Mouse (Mus musculus) kidney, adult 9 months (tissue): Measurements from ENCODE around the gene Bnc1.

ENCODE experiments used
- DNase-seq: peaks from one replicate; pipeline ENCODE4 v3.0.0; 2022

Gene Bnc1

DNA sequence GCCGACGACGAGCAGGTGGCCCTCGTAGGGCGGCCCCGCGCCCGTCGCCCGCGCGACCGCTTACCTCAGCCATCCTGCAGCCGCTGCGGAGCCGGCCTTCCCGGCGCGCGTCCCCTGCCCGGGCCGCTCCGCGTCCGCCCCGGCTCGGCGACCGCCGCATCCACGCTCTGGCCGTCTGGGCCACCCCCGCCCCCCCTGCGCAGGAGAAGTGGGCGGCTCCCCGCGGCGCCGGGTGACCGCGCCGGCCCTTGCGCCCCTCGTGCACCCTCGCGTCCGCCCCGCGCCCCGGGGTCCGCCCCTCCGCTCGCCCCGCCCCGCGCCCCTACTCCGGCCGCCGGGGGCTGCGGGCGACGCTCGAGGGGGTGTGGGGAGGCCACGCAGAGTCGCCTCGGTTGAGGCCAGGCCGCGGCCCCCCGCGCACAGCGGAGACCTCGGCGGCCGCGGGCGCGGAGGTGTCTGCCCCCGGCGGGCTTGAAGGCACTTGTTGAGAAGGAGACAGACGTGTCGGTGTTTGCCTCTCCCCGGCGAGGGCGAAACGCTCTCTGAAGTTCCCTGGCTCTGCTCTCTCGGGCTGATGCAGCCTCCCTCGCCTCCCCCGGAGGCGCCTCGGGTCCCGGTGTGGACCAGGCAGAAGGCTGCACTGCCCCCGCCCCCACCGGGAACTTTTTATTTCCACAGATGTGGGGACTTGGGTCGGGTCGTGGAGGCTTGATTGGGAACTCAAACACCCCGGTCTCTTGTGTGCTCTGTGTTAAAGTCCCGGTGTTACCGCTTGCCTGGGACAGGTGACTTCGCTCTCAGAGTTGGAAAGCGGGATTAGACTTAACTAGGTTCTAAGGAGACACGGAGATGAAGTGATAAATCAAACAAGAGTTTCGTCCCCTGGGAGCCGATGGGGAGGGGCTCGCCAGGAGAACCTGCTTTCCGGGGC, at the start of gene Bnc1:
TSS of gene Bnc1 (minus strand) at position 162 of the 931 bp plus-strand sequence.
- DNase-seq: no peak

DNA sequence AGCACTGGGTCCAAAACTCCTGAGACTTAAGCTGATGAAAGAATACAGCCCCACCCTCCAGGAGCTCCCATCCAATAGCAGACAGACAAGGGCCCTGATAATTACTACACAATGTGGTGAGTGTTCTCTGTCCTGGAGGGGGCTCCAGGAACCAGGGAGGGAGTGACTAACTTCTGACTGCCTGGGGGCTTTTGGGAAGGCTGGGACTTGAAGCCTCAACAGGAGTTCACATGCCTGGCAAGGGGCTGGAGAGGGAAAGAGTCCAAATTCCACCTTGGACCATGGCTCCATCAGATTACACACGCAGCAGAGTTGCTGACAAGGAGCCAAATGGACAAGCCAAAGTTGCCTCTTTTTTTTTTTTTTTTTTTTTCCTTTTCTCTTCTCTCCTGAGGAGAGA, 41.3 kb upstream of the Bnc1 start:
- no peak for DNase-seq

DNA sequence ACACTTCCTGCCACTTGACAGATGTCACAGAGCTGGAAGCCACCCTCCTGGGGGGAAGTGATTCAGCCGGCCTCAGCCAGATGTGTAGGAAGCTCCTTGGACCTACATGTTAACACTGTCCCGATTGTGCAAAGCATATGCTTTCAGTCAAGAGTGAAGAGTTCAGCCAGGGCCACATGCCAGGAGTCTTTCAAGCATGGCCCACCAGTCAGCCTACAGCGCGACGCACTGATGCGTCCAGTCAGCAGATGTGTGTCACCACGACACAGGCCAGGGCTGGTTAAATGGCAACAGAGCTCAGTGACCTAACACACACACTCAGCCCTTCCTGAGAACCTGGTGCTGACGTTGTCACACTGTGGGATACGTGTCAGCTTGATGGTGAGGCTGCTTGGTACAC, 37.6 kb upstream of the Bnc1 start:
- peak; percentile 17 for DNase-seq

DNA sequence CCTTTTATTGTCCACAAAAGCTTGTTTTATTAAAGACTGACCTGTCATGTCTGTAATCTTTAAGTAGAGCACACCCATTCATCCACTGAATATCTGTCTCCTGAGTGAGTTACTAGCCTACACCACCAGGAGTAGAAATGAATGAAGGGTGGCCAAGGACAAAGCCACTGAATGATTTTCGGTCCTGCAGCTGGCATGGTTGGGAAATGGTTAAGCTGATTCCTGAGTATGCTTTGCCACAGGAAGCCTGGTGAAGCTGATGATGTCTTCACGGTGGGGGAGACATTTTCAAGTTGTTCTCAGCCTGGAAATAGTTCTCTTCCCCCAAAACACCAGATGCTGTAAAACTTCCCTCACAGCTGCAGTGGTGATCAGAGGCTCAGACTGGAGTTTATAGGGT, 33.7 kb upstream of the Bnc1 start:
- no peak for DNase-seq

DNA sequence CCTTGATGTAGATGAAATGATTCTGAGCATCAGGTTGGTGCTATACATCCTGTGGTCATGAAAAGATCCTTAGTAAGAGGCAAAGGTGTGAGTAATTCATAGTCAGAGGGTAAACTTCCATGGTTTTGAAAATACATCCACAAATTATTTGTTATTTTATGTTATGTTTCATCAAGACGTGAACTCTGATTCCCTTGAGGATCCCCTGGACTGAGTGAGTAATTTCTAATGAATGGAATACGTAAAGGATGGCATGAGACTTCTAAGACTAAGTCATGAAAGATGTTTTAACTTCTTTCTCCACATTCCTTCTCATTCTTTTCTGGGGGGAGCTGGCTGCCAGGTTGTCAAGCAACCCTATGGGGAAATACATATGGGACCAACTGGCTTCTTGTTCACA, 31.6 kb upstream of the Bnc1 start:
- no peak for DNase-seq

DNA sequence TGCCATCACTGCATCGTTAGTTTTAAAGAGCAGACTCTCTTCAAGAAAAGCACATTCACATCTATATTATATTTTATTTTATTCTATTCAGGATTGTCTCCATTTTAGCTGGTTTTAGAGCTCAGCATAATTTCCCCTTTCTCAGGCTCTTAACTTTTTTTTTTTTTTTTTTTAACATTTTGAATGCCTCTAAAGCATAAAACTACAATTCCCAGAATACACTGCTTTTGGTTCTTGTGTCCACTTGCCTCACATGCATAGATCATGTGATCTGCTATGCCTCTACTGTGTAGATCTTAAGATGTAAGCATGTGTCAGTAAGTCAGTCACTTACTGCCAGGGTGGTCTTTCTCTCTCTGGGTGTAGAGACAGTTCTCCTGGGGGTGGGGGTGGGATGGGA, 30.3 kb upstream of the Bnc1 start:
- no peak for DNase-seq

DNA sequence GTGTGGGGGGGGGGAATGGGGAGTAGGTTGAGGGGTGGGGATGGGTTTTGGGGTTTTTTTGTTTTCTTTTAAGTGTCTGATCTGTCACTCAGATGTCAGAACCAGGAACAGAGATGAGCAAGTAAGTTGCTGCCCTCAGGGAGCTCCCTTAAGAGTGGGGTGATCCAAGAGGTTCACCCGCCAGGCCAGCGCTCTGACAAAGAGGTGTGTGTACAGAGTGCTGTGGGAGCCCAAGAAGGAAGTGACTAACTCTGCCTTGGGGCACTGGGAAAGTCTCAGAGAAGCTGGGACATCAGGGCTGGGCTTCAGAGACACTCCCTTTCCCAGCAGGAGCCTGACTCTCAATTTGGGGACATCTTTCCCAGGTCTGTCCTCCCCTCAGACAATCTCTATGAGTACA, 25.9 kb upstream of the Bnc1 start:
- no peak for DNase-seq

DNA sequence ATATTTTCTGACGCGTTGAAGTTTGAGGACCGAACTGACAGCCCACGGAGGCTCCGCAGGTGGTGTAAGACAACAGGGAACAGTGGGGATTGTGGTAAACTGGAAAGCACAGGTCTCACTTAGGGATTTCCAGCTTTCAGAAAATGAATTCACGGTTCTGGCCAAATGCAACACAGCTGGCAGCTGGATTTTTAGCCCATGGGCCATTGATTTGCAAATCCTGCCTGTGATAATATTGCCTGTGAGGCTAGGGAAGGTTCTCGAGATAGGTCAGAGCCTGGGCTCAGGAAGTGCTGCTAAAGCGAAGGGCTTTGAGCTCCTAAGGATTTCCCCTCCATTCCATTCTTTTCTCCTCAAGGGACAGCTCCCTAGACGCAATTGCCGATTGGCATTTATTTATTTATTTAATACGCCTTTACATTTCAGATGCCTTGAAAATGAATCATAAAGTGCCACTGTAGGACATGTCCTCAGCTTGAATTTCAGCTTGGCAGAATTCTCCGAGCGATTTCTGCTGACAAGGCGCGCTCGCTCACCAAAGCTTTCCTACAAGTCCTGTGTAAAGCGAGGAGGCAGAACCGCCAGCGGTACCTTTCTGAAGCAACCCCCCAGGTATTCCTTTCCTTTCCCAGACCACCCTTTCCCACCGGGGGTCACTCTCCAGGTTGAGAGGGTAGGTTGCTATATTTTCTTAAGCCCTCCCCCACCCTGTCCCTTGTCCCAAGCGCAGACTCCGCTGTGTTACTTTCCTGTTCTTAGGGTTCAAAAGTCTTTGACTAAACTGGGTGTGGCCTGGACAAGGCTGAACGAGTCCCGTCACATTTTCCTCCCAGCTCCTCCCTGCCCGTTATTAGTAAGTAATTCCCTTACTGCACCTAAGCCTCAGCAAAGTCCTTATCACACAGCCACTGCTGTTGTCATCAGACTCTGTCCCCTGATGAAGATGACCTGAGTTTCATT, 24.9 kb upstream of the Bnc1 start:
- DNase-seq: peak; percentile 51

DNA sequence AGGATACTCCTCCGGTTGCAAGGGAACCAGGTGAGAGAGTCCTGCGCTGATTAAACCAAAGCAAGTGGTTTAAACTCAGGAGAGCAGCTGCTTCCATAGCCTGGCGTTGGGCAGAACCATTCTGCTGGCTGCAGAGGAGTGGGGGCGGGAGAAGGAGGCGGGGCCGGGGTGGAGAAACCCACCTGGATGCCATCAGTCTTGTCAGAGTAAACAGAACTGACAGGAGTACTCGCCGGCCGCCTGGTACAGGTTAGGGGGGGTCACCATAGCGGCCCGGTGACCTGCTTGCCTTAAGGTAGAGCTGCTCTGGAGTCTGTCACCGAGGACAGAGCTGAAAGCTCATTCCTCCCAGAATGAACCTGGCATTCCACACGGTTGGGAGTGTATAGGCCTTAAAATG, 20.4 kb upstream of the Bnc1 start:
- DNase-seq: no peak

DNA sequence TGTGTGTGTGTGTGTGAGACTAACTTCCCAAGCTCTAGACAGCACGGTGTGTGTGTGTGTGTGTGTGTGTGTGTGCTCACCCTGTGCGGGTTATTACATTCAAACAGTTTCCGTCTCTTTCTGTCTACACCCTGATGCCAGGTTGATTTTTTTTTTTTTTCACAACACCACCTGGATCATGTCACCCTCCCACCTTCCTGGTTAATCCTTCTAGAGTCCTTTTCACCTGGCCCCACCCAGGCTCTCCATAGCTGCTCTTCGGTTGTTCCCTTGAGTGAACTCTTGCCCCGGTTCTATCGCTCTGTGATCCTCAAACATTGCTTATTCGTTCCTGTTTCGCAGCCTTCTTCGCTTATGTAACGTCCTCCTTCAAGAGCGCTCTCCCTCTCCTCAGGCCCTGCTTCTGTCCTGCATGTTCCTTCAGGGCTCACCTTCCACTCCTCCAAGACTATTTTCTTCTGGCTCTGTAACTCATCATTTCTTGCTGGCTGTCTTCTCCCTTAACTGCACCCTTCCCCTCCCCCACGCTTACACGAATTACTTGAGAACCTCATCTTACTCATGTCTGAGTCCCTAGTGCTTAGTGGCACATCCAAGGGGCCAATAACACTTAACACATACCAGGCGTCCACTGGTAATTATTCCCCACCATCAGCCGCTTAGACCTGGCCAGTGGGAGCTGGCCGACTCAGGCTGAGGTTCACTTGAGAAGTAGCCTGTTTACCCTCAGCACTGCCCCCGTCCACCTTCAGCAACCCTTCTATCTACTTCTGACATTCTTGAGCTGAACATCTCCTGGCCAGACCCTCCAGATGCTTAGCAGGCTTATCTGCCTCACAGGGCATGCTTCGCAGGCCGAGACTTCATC, 19.7 kb upstream of the Bnc1 start:
- no peak for DNase-seq

DNA sequence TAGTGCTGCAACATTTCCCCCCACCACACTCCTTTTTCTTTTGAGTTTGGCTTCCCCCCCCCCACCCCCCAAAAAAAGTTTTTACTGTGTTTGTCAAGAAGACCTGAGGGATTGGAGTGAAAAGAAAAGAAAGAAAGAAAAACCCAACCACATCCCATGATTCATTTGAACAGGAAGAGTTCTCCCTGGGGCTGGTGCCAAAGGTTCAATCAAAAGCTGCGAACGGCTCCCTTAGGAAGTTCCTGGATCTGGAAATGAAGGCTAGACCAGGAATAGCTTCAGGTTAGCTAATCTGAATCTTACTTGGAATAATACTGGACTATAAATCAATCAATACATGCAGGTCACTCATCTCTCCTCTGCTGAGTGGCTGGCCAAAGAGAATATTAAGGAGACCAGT, 15.1 kb upstream of the Bnc1 start:
- DNase-seq: no peak

DNA sequence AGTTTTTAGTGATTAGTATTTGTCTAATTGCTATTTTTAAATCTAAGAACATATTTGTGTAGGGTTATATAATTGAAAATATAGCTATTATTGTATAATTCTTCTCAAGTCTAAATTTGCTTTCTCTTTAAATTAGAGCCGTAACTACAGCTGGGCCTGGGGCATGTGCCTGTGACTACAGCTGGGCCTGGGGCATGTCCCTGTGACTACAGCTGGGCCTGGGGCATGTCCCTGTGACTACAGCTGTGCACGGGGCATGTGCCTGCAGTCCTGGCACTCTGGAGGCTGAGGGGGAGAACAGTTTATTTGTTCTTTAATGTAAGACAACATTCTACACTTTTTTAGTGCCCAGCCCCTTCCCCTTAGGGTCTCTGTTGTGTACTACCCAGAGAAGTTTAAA, 12.1 kb upstream of the Bnc1 start:
- no peak for DNase-seq

DNA sequence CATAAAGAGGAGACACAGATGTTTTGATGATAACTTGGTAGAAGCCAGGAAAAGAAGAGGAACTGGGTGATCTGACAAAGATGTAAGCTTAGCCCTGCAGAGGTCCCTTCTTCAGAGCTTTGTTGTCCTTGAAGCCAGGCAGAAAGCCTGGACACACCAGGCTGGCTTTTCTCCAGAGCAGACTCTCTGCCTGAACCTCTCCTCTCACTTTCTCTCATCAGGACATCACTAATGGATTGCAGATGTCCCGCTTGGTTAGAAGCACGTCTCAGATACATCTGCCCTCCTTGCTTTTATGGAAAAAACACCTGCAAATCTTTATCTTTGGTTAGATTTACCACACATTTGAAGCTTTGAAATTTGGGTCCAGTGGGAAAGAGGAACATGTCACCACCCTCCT, 7.7 kb upstream of the Bnc1 start:
- DNase-seq: no peak

DNA sequence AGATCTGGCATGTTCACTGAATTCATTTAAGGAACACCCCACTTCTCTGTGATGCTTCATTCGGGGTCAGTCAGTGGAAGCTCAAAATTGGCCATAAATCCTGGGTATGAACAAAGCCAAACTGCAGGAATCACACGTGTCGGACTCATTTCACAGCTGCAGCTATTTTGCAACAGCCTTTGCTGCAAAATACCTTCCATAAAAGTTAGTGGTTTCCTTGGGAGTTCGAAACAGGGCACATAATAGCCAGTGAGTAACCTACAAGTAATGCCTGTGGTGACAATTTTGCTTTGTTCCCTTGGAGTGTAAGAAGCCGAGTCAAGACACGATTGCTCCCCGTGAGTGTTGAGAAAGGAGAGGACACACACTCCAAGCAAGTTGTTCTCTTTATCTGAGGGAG, 7.3 kb upstream of the Bnc1 start:
- no peak for DNase-seq

DNA sequence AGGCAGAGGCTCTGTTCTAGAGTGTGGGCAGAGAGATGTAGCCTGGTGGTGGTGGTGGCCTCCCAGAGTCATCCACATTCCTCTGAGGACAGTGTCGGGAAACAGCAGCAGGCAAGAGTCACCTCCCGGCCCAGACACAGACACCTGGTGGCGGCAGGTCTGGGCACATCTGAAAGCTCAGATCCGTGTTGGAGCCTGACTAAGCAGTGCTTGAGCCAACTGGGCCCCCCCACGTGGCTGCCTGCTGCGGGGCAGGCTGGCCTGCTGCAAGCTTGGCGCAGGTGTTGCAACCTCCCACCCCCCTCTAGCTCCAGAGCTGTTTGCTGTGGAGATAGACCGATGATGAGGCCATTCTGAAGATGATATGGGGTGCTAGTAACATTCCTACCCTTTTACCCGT, 3.9 kb upstream of the Bnc1 start:
- DNase-seq: no peak

DNA sequence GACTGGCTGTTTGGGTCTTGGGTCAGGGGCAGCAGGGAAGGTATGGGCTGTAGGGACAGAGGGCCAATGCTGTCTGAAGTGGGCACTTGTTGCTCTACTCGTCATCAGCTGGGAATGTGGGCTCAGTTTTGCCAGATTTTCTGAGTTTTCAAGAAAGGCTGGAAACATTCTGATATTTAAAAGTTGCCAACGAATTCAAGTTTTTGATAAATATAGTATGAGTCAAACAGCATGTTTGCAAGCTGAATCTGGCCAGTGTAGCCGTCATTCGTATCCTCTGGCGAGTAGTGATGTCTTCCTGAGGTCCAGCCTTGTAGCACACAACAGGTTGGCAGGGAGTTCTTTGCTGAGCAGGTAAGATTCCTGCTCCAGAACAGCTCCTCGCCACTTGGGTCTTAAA, 3.0 kb upstream of the Bnc1 start:
- DNase-seq: no peak

DNA sequence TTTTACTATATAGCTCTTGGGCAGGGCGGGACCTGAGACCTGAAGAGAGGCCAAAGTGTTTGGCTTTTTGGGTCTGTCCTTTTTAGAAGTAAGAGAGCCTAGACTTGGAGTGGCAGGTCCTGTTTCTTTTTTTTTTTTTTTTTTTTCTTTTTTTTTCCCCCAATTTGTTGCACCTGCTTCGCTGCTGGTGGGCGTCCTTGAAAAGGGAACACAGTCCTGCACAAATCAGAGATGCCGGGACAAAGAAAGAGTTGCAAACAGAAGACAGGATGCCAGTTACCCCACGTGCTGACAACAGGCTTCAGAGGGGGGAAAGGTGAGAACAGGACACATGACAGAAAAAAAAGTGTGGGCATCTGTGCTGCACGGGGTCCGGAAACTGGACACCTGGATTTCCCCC, 1.0 kb upstream of the Bnc1 start:
- no peak for DNase-seq

DNA sequence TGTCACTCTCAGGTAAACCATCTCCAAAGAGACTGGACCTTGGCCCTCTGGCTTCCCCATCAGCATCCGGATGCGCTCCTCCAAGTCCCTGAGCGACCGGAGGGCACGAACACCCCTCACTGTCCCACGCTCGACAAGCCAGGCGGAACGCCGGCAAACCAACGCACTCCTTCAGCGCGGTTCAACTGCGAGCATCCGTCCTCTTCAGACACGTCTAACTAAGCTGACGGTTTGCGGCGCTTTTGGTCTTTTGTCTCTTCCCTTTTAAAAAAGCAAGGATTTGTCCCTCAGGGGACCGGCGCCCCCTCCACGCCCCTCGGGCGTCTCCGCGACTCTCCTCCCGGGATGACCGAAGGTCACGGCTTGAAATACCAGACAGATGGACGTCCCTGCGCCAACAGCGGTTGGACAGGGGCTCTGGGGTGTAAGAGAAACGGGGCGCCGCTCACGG, 456 bp downstream of the Bnc1 start:
- DNase-seq: no peak

DNA sequence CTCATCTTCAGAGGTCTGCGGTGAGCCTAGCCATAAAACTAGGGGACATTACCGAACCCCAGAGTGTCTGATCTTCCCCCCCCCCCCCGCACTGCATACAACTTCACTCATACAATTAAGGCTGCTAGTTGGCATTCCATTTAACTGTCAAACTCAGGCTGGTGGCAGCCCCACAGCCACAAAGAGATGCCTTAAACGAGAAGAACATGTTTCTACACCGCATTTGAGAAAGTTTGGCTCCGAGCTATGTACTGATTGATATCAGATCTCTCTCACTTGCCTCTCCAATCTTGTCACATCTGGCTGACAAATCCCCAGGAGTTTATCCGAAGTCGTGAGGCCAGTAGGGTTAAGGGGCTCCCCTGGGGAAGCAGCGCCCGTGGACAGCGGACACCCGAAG, 976 bp downstream of the Bnc1 start:
- no peak for DNase-seq

DNA sequence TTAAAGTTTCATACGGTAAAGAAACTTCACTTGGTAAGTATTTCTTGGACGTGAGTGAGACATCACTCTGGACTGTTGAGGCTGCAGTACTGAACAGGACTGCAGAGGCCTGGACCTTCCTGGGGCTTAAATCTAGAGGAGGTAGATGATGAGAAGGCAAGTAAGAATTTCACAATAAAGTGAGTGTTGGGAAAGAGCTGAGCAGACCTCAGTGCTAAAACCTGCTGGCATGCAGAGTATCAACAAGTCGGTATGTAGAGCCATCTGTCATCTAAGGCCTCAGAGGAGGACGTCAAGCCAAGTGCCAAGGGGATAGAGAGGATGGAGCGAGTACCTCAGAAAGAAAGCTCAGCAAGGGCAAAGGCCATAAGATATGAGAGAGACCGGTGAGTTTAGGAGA, 8.4 kb downstream of the Bnc1 start:
- DNase-seq: no peak

DNA sequence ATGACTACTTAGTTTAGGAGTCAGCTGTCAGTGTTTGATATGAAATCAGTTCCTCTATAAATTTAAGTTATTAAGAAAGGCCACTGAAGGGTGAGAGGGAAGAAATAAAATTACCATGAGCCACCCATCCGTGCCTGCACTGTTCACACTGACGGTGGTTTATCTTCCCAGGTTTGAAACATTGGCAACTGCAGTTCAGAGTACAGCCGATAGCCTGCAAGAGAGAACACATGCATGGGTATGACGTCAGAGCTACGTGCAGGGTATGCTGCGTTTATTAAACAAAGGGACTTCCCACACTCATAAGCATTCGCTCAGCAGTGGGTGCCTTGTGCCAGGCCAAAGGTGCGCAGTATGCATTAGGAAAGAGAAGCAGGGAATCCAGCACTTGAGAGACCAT, 13.8 kb downstream of the Bnc1 start:
- no peak for DNase-seq

DNA sequence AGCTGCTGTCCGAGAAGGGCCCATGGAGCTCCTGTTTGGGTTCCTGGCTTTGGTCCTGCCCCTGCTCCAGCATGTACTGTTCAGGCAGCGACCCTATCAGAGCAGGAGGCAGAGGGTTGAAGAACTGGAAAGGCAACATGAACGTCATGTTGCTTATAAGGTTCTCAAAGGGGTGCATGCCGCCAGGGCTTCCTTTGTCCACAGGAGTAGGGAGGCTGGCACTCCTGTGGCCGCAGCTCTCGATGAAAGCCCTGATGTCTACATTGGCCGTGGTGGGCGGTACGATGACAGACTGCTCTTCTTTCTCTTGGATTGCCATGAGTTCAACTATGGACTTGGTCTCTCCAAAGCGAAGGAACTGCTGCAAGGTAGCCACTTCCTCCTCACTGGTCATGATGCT, 17.5 kb downstream of the Bnc1 start:
- DNase-seq: no peak

DNA sequence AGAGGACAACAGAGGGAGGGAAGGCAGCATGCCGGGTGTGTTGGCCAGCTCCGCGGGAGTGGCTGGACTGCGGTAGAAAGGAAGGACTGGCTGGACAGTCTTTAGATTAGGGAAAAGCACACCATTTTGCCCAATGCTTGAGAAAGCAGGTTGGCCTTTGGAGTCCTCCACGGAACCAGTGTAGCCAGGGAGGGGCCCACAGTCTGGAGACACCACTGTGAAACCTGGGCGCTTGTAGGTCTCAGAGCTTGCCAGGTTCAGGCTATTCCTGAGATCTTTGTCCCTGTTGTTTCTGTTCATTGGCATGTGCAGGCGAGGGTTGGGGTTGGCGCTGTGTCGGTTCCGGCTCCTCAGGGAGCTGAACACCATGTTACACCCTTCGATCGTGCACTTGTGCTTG, 18.2 kb downstream of the Bnc1 start:
- no peak for DNase-seq
